Mouse (Mus musculus) kidney, adult 9 months (tissue): ENCODE data around the gene Tet2.
"Not testable (repeated sequence)": the region's sequence is repeated elsewhere in the genome, so short reads cannot be mapped to it uniquely, and the experiment has no call there.

ENCODE experiments used
- DNase-seq: peaks from one replicate; pipeline ENCODE4 v3.0.0; 2022

Tet2 gene

GRCm38 (mm10) chr3:133546790-133547189 lies 1.9 kb upstream of the Tet2 start:
- DNase-seq, result no peak

DNA sequence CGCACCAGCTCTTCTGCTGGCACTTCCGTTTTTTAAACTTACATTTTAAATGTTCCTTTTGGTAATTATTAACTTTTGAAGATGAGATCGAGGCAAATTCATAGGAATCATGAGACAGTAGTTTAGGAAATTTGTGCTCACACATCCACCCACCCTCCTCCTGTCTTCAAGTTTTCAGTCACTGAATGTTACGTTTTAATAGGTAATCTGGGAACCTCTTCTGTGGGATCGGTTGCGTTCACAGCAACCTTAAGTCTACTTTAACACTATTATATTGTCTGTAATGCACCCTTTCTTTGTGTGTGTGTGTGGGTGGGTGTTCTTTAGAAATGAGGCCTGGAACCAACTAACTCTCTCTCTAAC lies 346 bp upstream of the Tet2 start:
- DNase-seq, result no peak

- peak; percentile 93 for DNase-seq
Observed at GRCm38 (mm10) chr3:133544131-133544550, 798 bp downstream of the Tet2 start.

DNA sequence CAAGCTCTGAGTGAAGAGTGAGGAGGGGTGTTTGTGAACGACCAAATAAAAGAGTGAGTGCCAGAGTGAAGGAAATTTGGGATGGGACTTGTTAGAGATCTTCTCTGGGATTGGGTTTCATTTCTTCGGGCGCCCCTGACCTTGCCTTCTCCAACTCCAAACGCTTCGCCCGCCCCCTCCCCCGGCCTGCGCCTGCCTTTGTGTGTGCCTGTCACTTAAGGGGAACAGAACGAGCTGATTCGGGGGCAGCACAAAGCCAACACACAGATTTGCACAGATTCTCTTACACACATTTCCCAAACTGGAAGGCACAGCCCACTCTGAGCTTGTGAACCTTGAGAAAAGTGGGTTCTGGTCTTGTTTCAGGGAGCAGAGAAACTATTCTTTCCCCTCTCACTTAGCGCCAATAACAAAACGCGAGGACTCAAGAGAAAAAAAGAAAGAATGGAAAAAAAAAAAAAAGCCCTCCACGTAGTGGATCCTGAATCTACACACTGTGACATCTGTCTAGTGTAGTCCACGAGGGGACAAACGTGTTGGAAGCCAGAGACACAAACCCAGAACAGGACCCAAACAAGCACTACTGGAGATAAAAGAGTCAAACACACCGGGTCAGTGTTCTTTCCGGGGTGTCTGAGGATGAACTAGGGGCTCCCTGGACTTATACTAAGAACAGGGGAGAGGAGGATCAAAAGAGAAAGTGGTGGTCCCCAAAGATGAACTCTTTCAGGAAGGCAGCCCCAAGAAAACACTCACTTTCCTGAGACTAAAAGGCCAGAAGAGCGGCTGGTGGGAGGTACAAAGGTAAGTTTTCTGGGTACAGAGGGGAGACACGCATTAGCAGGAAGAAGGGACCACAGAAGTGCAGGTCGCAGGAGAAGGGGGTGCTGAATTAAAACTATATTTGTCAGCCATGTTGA lies 1.6 kb downstream of the Tet2 start:
- DNase-seq, result peak; percentile 29

- peak; percentile 35 for DNase-seq
Observed at GRCm38 (mm10) chr3:133542084-133542483, 2.9 kb downstream of the Tet2 start.

- no peak for DNase-seq
Observed at GRCm38 (mm10) chr3:133541000-133541399, 3.9 kb downstream of the Tet2 start.

DNA sequence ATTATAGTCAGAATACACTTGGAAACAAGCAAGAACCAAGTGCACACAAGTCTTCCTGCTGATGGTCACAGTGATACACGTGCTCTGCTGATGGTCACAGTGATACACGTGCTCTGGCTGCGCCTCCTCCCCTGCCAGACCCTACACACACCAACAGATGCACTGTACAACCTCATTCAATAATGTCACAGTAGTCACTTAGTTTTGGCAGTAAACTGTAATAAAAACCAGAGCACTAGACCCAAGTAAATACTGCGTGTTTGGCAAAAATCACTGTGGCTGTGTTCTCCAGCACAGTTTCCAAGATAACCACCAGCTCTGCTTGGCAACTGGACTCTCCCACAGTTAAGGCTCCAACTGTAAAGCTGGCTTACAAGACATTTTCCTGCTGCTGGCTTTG lies 4.9 kb downstream of the Tet2 start:
- no peak for DNase-seq

- not testable (repeated sequence) for DNase-seq
Observed at GRCm38 (mm10) chr3:133538499-133538898, 6.4 kb downstream of the Tet2 start.

DNA sequence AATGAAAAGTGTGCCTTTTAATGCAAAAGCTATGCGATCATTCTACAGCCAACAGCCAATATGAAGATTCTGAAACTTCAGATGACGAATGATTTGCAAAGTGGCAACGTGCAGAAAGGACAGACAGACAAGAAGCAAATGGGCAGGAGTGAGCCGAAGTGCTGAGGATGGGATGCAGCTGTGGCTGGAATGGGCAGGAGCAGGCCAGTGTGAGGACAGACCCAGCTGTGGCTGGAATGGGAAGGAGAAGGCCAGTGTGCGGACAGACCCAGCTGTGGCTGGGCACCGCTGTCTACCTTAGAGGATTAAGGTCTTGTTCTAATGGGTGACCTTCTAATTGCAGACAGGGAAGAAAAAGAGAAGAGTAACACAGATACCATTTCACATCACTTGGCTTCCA lies 9.3 kb downstream of the Tet2 start:
- no peak for DNase-seq

- DNase-seq, result peak; percentile 82
Observed at GRCm38 (mm10) chr3:133534066-133534465, 10.9 kb downstream of the Tet2 start.

GRCm38 (mm10) chr3:133533272-133533995 lies 11.5 kb downstream of the Tet2 start:
- DNase-seq, result no peak

GRCm38 (mm10) chr3:133532806-133533205 lies 12.1 kb downstream of the Tet2 start:
- DNase-seq, result no peak

DNA sequence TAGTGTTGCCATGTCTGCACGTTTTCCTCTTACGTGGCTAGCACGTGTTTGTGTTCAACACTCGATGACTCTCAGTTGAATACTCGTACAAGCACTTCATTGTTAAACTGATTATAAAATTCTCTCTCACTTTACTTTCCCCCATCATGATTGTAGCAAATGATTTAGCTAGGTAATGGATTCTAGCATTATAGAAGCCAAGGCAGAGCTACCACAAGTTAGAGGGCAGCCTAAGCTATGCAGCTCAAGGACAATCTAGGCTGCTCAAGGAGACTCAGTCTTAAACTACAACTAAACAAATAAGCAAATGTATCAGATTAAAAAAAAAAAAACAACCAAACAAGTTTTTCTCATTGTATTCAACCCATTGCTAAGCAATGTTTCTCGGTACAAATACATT lies 12.7 kb downstream of the Tet2 start:
- no peak for DNase-seq

DNA sequence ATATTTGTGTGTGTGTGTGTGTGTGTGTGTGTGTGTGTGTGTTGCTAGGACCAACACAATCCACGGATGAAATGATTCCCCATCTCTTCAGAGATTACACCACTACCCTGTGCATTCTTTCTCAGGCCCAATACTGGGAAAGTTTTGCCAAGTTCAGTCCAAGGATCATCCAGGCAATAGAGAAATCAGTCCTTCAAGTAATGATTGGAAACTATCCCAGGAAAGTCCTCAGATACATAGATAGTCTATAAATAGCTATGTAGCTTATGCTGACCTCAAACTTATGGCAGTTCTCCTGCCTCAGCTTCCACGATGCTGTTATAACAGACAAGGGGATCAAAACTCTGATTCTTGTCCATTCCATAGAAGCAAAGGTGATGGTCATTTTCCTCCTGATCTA lies 13.8 kb downstream of the Tet2 start:
- no peak for DNase-seq

- no peak for DNase-seq
Observed at GRCm38 (mm10) chr3:133530664-133531063, 14.3 kb downstream of the Tet2 start.

GRCm38 (mm10) chr3:133526119-133526723 lies 18.7 kb downstream of the Tet2 start:
- DNase-seq, result no peak

DNA sequence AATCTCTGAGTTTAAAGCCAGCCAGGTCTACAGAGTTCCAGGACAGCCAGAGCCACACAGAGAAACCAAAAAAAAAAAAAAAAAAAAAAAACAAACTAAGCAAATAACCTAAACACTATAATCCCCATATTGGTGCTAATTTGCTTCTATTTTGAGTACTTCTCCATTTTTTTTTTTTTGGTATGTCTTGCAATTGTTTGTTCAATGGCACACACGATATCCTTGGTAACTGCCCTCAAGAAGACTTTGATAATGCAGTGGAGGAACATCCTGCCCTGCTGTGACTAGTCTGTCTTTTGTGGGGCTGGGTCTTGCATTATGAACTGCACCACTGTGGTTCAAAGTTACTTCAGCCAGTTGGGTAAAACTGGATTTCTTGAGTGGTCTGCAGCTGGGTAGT lies 19.4 kb downstream of the Tet2 start:
- no peak for DNase-seq

- DNase-seq, result no peak
Observed at GRCm38 (mm10) chr3:133524341-133525050, 20.4 kb downstream of the Tet2 start.

DNA sequence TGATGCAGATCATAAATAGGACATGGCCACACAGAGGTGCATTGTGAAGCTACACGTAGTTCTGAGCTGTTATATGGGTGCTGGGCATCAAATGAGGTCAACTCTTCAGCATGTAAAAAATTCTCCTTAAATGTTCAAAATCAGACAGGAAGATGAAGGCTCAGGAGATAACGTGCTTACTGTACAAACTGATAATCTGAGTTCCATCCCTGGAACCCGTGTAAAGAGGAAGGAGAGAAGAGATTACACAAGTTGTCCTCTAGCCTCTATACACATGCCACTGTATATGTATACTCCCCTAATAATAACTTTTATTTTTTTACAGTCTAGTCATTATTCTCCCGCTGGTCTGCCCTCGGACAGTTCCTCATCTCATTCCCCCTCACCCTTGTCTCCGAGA lies 21.7 kb downstream of the Tet2 start:
- DNase-seq, result no peak

GRCm38 (mm10) chr3:133522289-133522688 lies 22.6 kb downstream of the Tet2 start:
- no peak for DNase-seq

DNA sequence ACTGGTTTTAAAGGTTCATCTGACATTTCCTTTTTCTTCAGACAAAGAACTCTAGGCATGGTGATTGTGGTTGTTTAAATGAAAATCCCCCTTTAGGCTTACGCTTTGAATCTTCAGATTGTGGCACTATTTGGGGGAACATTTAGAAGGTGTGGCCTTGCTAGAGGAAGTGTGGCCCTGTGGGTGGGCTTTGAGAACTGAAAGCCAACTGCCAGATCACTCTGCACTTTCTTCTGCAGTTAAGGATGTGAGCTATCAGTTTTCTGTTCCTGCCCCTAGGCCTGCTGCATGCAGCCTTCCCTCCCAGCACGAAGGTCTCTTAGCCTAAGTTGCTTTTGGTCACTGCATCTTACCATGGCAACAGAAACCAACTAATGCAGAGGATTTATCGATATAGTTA lies 26.1 kb downstream of the Tet2 start:
- no peak for DNase-seq

- DNase-seq, result no peak
Observed at GRCm38 (mm10) chr3:133518116-133518515, 26.8 kb downstream of the Tet2 start.

- peak; percentile 66 for DNase-seq
Observed at GRCm38 (mm10) chr3:133517406-133517805, 27.5 kb downstream of the Tet2 start.
